Mouse (Mus musculus) G1E (cell line): ENCODE data around the gene 9930021J03Rik. TPM values are rescaled to one million over a fixed set of nuclear protein-coding genes. Genes with fewer than 3 reads are reported as not detected.

Experiments used
- ATAC-seq: 2 replicates; pipeline ENCODE4 v1.8.0; 2016; ENCODE audit warnings: mild to moderate bottlenecking; ENCODE audit not compliant: insufficient number of reproducible peaks, poor library complexity, low FRiP score, severe bottlenecking; ENCODE audit errors: extremely low read depth
- DNase-seq: peaks from one replicate; pipeline ENCODE4 v3.0.0; 2012; ENCODE audit warnings: low spot score
- H3K27me3 ChIP-seq: 2 replicates; pipeline ENCODE4 v1.6.1; 2012; ENCODE audit warnings: mild to moderate bottlenecking, low read length, inconsistent platforms; ENCODE audit not compliant: insufficient read depth
- H3K36me3 ChIP-seq: replicated peaks from 2 replicates; pipeline ENCODE3; 2012; ENCODE audit warnings: mild to moderate bottlenecking, inconsistent platforms
- H3K4me1 ChIP-seq: 2 replicates; pipeline ENCODE4 v1.6.1; 2012; ENCODE audit warnings: low read depth, low read length, inconsistent platforms, mixed read lengths; ENCODE audit not compliant: insufficient read depth
- H3K4me3 ChIP-seq: 2 replicates; pipeline ENCODE4 v1.5.1; 2012; ENCODE audit warnings: low read depth, mild to moderate bottlenecking, inconsistent platforms, low read length, moderate library complexity, mixed read lengths
- H3K9me3 ChIP-seq: replicated peaks from 2 replicates; pipeline ENCODE4 v1.6.1; 2012; ENCODE audit warnings: inconsistent platforms
- CTCF ChIP-seq: IDR thresholded peaks from 2 replicates; pipeline ENCODE4 v1.5.1; 2012; ENCODE audit warnings: low read depth, low read length, inconsistent platforms, mixed read lengths
- GATA1 ChIP-seq: IDR thresholded peaks from 2 replicates; pipeline ENCODE4 v1.6.1; 2012; ENCODE audit warnings: borderline replicate concordance, low read length, inconsistent platforms, mixed read lengths
- GATA2 ChIP-seq: IDR thresholded peaks from 2 replicates; pipeline ENCODE4 v1.6.1; 2012; ENCODE audit warnings: low read depth, low read length, inconsistent platforms, borderline replicate concordance
- POLR2AphosphoS5 ChIP-seq: IDR thresholded peaks from 2 replicates; pipeline ENCODE4 v1.6.1; 2012; ENCODE audit warnings: low read depth, low read length, inconsistent platforms; ENCODE audit not compliant: insufficient replicate concordance
- TAL1 ChIP-seq: conservative IDR thresholded peaks from 2 replicates; pipeline ENCODE4 v1.6.1; 2012; ENCODE audit warnings: low read depth, low read length, inconsistent platforms, mixed read lengths
- polyA plus RNA-seq: library from polyadenylated mRNA; stranded (reverse); fragments of >175 nt; gene quantifications from 2 replicates; pipeline ENCODE4 v1.2.3, GENCODE M21; 2012
- total RNA-seq, 2 experiments: library from RNA; stranded (forward) in 1 of 2; stranded (reverse) in 1 of 2; fragments of 200-1000 nt in 1 of 2; fragments of >200 nt in 1 of 2; fragmentation: Nextera tagmentation in 1 of 2; gene quantifications; 2 replicates each; pipeline ENCODE4 v1.2.3; 2014 to 2017

The 9930021J03Rik gene
- total RNA-seq (2014; fragmentation: Nextera tagmentation) (47.5 TPM in 2 replicates), total RNA-seq (2017) (13.0 and 15.1 TPM in 2 replicates), polyA plus RNA-seq (1.7 and 2.1 TPM in 2 replicates)

DNA sequence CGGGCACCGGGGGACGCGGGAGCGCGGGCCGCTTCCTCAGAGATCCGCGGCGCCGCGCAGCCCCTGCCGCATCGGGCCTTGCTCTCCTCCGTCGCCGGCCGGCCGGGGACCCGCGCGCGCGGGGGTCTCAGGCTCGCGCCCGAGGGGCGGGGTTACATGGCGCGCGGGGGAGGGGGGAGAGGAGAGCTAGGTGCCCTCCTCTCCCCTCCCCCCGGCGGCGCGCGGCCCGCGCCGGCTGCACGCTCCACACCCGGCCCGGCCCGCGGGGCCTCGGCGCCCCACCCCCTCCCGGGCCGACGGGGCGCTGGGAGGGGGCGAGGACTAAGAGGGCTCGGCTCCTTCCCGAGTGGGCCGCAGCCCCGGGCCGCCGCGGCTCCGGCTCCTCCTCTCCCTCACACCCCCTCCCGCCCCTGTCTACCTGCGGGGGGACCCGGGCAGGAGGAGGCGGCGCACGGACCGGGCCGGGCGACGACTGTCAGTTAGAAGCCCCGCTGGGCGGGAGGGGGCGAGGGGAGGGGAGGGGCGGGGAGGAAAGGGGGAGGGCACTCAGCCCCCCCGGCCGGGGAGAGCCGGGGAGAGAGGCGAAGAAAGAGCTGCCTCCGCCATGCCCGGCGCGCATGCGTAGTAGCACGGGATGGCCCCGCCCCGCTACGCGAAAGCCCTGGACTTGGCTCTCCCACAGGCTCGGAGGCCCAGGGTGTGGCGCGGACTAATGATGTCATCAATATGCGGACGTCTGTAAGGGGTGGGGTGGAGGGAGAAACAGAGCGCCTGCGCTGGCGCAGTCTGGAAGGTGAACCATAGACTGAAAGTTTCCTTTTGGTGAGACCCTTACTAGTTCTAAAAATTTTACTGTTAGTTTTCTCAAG lies at the start of gene 9930021J03Rik:
Gene 9930021J03Rik (minus strand): TSS at position 73 of the 869 bp plus-strand sequence.
- H3K36me3 ChIP-seq, result peaks cover 29% of the 10 kb centered on the region
- TF ChIP-seq GATA1, result no peak
- TF ChIP-seq POLR2AphosphoS5, result no peak
- no peak for TF ChIP-seq CTCF
- TF ChIP-seq TAL1, result no peak
- TF ChIP-seq GATA2, result no peak
- peak; percentile 88 for ATAC-seq

DNA sequence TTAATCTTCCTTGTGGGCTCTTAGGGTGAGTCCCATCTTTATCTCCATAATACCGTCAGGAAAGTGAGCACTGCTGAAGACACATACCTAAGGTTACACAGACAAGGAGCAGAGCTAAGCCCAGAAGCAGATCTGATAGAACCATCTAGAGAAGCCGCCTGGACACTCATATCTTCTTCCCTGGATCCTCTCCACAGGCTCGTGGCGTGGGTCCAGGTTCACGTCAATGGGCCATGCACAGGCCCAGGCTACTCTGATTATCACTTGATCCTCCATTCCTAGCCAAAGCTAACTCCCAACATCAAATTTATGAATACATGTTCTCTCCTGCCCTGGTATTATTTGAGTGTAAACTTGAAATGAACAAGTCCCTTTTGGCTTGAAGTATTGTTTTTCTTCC lies 47.9 kb upstream of the 9930021J03Rik start:
- Histone ChIP-seq H3K4me1 (no peaks in the 10 kb centered on the region), H3K4me3 (no peak overlapping the region), H3K27me3 (0 out of 2 replicates have a peak, but pooled peaks cover 2% of the 10 kb centered on the region), H3K36me3 (no peaks in the 10 kb centered on the region), H3K9me3 (0 out of 2 replicates have a peak, but pooled peaks cover 2% of the 10 kb centered on the region)
- ATAC-seq, result no peak
- no peak for DNase-seq
- TF ChIP-seq CTCF (no peak), POLR2AphosphoS5 (no peak), GATA2 (no peak), TAL1 (no peak), GATA1 (no peak)

More for the DNA sequence above, at the start of gene 9930021J03Rik:
- DNase-seq, result peak; percentile 89
- Histone ChIP-seq H3K27me3 (no peaks in the 10 kb centered on the region), H3K4me3 (peak within 1 kb of the TSS; percentile 92), H3K4me1 (peaks cover 40% of the 10 kb centered on the region), H3K9me3 (no peaks in the 10 kb centered on the region)

DNA sequence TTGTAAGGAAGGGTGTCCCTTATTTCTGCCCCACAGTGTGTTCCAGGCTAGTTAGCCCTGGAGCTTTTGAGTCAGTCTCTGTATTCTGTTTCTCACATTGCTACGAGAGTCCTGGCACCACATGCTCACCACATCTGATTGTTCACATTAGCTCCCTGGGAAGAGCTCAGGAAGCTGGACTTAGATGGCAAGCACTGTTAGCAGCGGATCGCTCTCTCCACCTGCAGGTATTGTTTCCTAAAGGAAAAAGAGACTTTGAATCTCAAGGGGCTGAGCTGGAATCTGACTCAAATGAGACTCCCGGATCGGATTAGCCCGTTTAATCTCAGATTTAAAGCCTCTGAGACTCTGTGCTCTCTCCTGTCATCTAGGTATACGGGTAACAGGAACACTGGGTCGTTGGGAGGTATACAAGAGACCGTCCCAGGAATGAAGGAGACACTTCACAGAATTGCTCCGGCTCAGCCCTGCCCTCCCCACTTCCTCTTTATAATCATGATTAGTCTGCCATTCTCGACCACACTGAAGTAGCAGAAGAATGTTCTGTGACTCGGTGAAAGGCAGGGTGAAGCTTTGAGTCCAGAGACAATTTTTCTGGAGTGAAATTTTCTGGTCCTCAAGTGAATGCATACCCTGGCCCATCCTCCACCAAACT lies 45.4 kb upstream of the 9930021J03Rik start:
- no peak for TF ChIP-seq GATA2
- TF ChIP-seq GATA1, result no peak
- TF ChIP-seq POLR2AphosphoS5, result no peak
- no peak for TF ChIP-seq CTCF
- TF ChIP-seq TAL1, result no peak
- 0 out of 2 replicates have a peak, but pooled peaks cover 2% of the 10 kb centered on the region for H3K9me3 ChIP-seq
- H3K36me3 ChIP-seq, result no peaks in the 10 kb centered on the region
- no peaks in the 10 kb centered on the region for H3K4me1 ChIP-seq
- H3K4me3 ChIP-seq, result no peak overlapping the region
- H3K27me3 ChIP-seq, result 0 out of 2 replicates have a peak, but pooled peaks cover 2% of the 10 kb centered on the region
- no peak for DNase-seq
- no peak for ATAC-seq

DNA sequence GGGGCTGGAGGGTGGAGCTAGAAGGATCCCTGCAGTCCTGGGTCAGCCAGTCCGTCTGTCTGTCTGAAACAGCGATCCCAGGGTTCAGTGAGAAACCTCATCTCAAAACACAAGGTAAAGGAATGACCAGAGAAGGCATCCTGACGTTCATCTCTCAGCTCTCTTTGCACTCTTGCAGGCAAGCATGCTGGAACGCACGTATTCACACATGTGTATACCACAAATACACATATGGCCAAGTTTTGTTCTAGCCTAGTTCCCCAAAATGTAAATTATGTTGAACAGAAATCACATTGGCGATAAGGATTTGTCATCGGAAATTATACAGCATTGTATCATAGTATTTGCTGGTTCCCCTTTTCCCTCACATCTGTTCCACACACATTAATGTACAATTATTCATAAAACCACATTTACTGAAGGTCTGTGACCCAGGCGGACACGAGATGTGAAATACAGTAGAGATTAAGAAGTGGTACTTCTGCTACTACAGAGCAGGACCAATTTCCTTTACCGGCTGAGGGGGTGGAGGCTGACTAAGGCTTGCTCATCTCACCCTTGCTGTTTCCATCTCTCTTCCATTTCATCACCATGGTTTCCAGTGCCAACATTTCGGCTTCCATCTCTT lies 44.2 kb upstream of the 9930021J03Rik start:
- DNase-seq (no peak), ATAC-seq (no peak)
- Histone ChIP-seq H3K27me3 (0 out of 2 replicates have a peak, but pooled peaks cover 2% of the 10 kb centered on the region), H3K36me3 (no peaks in the 10 kb centered on the region), H3K4me3 (no peak overlapping the region), H3K4me1 (no peaks in the 10 kb centered on the region), H3K9me3 (0 out of 2 replicates have a peak, but pooled peaks cover 1% of the 10 kb centered on the region)
- TF ChIP-seq POLR2AphosphoS5 (no peak), TAL1 (no peak), CTCF (no peak), GATA2 (no peak), GATA1 (no peak)

DNA sequence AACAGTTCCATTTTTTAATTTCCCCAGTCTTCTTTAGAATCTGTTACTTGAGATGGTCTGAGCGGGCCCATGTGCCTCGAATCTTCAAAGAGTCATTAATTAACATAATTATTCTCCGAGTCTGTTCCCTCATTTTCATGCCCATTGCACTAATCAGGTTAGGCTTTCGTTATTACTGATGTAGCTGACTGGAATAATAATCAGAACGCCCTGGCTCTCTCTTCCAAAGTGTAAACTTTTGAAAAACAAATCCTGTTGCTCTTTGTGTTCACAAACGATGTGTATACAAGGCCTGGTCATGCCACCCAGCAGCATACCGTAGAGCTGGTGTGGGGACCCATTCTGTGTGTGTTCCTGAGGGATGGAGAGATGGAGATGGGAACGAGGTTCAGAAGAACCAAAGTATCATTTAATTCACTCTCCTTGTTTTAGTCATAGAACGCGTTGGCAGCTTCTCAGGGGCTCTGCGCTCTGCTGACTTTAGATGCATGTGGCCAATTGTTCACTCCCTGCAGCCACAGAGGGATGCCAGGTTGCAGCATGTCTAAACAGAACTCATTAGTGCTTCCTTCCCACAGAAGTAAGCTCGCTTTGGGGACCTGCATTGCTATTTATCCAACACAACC lies 38.4 kb upstream of the 9930021J03Rik start:
- Histone ChIP-seq H3K4me1 (no peaks in the 10 kb centered on the region), H3K36me3 (no peaks in the 10 kb centered on the region), H3K27me3 (no peaks in the 10 kb centered on the region; the same call in 1 of the 2 replicates), H3K9me3 (0 out of 2 replicates have a peak, but pooled peaks cover 2% of the 10 kb centered on the region), H3K4me3 (no peak overlapping the region)
- TF ChIP-seq CTCF (no peak), GATA2 (no peak), GATA1 (no peak)
- no peak for DNase-seq
- no peak for ATAC-seq
